In genomic region chr6:108829386-108830370, GRCm38 (mm10) we compare ENCODE assay signal across 8 mouse cellular contexts.
DNase-seq lines count a peak whose midpoint lies in the region.

No protein-coding gene starts in this region.

- peak; percentile 20 to 34 for DNase-seq in right cerebral cortex, adult 2 months (ENCODE audit: low spot score in 2 of 2)
- DNase-seq in right cerebral cortex, postnatal 14 days: no peak
- peak; percentile 32 to 42 for DNase-seq in cerebellum, postnatal 10 days
- peak; percentile 47 to 48 for DNase-seq in heart, adult 9 months (ENCODE audit: low spot score in 2 of 2)
- peak; percentile 83 for DNase-seq in kidney, adult 9 months
- DNase-seq in lung, postnatal 14 days: peak; percentile 45
- DNase-seq in skeletal muscle tissue, adult 2 months (ENCODE audit: low read depth, low spot score): peak; percentile 33
- no peak for DNase-seq in T-cell, adult 2 months (ENCODE audit: low spot score)

Comparison
In these comparisons a context has a peak if more than half of its experiments do, and no peak if none do; other contexts are left out.
1. DNase-seq: peak in right cerebral cortex, adult 2 months (2 of 2), cerebellum, postnatal 10 days (2 of 2), heart, adult 9 months (2 of 2), kidney, adult 9 months (single experiment), lung, postnatal 14 days (single experiment) and skeletal muscle tissue, adult 2 months (single experiment); none in right cerebral cortex, postnatal 14 days (single experiment) and T-cell, adult 2 months (single experiment).